Mouse (Mus musculus) layer of hippocampus, adult 2 months (tissue): ENCODE data around the gene Ifih1. TPM values are rescaled to one million over a fixed set of nuclear protein-coding genes. Genes with fewer than 3 reads are reported as not detected.
A peak's percentile ranks its signal among the peaks of the same experiment; 100 is the strongest.

Experiments
- DNase-seq, 2 experiments: peaks; one replicate each; pipeline ENCODE4 v3.0.0; 2022; ENCODE audit warnings: low spot score in 2 of 2
- H3K27ac ChIP-seq: fragments of 200-600 bp; 2 replicates; pipeline ENCODE4 v1.8.1; 2022
- H3K4me3 ChIP-seq: fragments of 200-600 bp; 2 replicates; pipeline ENCODE4 v1.8.1; 2022; ENCODE audit warnings: mild to moderate bottlenecking
- CTCF ChIP-seq: fragments of 200-600 bp; conservative IDR thresholded peaks from 2 replicates; pipeline ENCODE4 v1.8.1; 2022; ENCODE audit warnings: antibody characterized with exemption, mild to moderate bottlenecking, moderate library complexity
- total RNA-seq, 2 experiments: library from RNA; stranded (reverse); gene quantifications; 2 replicates each; pipeline ENCODE4 v1.2.3; 2021

Gene Ifih1
- total RNA-seq, 2 experiments from 2014 or later: 1.8 to 2.0 TPM

DNA sequence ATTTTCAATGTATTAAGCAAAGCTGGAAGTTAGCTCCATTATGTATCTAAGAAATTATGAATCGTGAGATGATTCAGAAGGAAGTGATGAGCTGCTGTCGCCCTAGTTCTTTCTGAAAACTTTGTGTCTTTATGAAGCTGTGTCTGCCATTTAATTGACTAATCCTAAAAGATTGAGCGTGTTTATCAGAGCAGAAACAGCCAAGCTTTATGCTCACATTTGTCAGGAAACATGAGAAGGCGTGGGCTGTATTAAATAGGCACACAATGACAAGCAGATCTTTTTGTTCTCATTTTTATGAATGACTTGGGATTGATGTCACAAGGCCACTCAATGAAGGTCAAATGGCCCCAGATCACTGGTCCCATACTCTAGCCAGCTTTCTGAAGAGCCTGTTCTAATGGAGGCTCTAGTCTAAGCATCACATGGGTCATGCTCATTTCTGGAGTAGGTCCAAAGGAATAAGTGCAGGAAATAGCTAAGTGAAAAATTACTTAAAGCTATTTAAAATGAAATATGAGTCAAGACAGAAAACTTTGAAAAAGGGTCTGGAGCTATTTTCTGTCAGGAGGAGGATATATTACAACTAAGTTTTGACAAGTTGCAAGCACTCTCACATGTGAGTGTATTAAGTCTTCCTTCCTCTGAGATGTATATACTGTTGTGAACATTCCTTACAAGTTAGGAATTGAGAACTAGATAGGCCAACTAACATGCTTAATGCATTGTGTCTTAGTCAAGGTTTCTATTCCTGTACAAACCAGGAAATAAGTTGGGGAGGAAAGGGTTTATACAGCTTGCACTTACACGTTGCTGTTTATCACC lies 83.2 kb downstream of the Ifih1 start:
- Histone ChIP-seq H3K27ac (no peak overlapping the region), H3K4me3 (no peak overlapping the region)
- DNase-seq: no peak
- no peak for TF ChIP-seq CTCF

DNA sequence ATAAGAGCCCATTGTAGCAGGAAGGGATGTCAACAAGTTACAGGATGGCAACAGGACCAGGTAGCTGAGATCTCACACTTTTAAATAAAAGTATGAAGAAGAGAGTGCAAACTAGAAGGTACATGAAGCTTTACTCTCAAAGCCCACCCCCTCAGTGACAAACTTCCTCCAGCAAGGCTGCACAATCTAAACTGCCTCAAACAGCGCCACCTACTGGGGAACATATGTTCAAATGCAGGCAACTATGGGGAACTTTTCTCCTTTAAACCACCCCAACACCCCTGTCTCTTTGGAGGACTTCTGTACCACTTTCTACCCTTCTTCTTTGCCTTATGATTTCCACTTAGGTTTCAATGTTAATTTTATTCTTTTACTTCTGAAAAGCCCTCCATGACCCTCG lies 88.6 kb downstream of the Ifih1 start:
- no peak overlapping the region for H3K4me3 ChIP-seq
- no peak for DNase-seq
- no peak overlapping the region for H3K27ac ChIP-seq
- peak; percentile 49 for TF ChIP-seq CTCF

DNA sequence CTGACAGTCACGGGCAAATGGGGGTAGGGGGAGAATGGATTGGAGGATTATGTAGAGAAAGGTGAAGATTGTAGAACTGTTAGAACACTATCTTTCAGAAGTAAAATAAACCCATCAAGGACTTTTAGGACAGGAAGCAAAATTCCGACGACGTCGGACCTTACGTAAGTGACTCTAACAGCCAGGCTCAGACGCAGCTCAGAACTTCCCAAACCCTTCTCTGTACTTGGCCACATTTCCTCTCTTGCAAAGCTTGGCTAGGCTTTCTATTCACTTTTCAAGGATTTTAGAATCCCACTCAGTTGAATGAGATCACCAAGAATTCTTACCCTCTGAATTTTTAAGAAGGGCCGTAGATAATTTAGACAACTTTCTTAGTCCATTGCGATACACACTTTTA lies 89.7 kb downstream of the Ifih1 start:
- Histone ChIP-seq H3K27ac (no peak overlapping the region), H3K4me3 (no peak overlapping the region)
- no peak for DNase-seq
- TF ChIP-seq CTCF: no peak

DNA sequence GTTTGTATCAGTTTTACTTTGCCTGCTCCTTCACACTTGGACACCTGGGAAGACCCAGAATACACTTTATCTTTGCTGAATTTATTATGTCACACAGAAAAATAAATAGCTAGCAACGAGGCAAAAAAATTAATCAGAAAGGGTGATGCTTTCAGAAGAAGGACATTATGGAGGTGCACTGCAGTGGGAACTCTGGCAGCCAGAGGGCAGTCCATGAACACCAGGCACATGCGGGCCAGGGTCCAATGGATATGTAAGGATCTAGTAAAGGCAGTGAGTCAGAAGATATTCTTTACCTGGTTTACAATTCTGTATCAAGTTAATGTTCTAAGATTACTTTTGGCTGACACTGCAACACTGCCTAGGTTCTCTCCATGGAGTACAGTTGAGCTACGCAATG lies 96.4 kb downstream of the Ifih1 start:
- no peak overlapping the region for H3K4me3 ChIP-seq
- peak; percentile 58 for TF ChIP-seq CTCF
- no peak overlapping the region for H3K27ac ChIP-seq
- no peak for DNase-seq

DNA sequence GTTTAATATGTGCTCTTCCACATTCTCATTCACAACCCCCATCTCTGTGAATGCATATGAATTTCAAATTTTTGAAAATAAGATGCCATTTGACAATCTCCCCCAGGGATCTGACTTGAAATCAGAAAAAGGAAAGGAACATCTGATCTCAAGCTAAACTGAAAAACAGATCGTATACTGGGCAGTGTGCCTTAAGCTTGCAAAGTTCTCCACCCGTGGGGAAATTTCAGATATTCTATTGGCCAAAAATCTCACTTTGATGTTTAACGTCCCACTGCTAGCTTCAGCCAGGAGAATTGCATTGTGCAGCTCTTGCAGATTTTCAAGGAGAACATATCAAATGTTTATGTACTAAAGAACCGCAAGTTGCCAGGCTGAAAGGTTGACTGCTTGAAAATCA lies 96.9 kb downstream of the Ifih1 start:
- Histone ChIP-seq H3K4me3 (no peak overlapping the region), H3K27ac (no peak overlapping the region)
- no peak for DNase-seq
- TF ChIP-seq CTCF: no peak

DNA sequence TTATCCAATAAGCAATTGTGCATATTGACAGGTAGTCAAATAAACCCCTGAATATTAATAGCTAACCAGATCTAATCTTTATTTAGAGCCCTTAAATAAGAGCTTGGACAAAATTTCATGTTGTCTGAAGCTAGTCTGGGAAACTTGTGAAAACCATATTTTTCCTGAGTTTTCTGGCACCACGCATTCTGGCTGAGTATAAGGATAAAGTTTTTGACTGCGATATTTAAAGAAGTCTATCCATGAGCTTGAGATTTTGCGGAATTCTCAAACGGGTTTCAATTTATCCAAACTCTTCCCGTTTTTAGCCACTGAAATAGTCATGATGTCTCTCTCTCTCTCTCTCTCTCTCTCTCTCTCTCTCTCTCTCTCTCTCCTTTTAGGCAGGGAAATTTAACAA lies 98.0 kb downstream of the Ifih1 start:
- no peak for DNase-seq
- Histone ChIP-seq H3K27ac (no peak overlapping the region), H3K4me3 (no peak overlapping the region)
- no peak for TF ChIP-seq CTCF

Other genes with a start within 250 kb of the Ifih1 start
- gene Dpp4, start 234.0 kb downstream of the Ifih1 start, total RNA-seq: under 1 TPM; 0.54 to 0.66 TPM
- not detected for gene Gcg, start 162.6 kb downstream of the Ifih1 start, total RNA-seq
- under 1 TPM; 0.74 to 0.88 TPM for gene Fap, start 72.2 kb downstream of the Ifih1 start, total RNA-seq
- gene Gca, start 18.0 kb upstream of the Ifih1 start, total RNA-seq: 10 to 100 TPM; 13.5 to 15.3 TPM